Mouse (Mus musculus): Measurements from ENCODE around the gene Slc23a2. TPM values are rescaled to one million over a fixed set of nuclear protein-coding genes. Genes with fewer than 3 reads are reported as not detected.

Slc23a2 gene
- polyA plus RNA-seq, 1 experiment from 2014 or later = 8.9 TPM

DNA sequence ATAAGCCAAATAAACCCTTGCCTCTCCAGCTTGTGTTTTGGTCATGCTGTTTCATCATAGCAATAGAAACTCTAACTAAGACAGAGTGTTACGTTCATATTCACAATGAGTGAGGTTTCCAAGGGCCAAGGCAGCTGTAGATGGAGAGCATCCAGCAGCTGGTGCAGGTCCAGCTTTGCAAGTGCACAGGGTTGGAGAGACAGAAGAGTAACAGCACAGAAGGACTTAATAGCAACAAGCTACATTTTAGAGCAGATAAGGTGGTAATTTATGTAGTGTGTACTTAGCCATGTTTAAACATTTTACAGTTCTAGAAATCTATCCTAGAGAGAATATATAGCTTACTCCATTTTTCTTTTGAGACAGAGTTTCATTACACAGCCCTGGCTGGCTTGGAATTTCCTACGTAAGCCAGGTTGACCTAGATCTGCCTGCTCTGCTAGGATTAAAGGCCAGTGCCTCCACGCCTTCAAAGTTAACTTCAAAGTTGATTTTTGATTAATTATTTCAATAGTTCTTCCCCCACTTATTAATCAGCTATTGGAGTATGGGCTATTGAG lies 31.5 kb upstream of the Slc23a2 start:
- no peak for ATAC-seq
- Histone ChIP-seq H3K36me3 (ENCODE audit: control insufficient read depth, insufficient read depth) (no peaks in the 10 kb centered on the region), H3K27me3 (replicated peaks; ENCODE audit: control insufficient read depth, insufficient read depth, low read length) (no peaks in the 10 kb centered on the region), H3K9me3 (ENCODE audit: control insufficient read depth) (no peaks in the 10 kb centered on the region), H3K4me1 (replicated peaks; ENCODE audit: control insufficient read depth, insufficient read depth, low read length) (no peaks in the 10 kb centered on the region), H3K27ac (ENCODE audit: low read depth, low read length) (no peak overlapping the region), H3K4me2 (replicated peaks; ENCODE audit: low read depth) (no peak overlapping the region), H3K4me3 (ENCODE audit: low read depth, low read length) (no peak overlapping the region), H3K9ac (ENCODE audit: low read depth, low read length) (no peak overlapping the region)
- 72% methylated on average over 3 of the region's 3 CpGs for WGBS
- TF ChIP-seq CTCF (IDR thresholded peaks at IDR 0.05; ENCODE audit: low read depth) = no peak

DNA sequence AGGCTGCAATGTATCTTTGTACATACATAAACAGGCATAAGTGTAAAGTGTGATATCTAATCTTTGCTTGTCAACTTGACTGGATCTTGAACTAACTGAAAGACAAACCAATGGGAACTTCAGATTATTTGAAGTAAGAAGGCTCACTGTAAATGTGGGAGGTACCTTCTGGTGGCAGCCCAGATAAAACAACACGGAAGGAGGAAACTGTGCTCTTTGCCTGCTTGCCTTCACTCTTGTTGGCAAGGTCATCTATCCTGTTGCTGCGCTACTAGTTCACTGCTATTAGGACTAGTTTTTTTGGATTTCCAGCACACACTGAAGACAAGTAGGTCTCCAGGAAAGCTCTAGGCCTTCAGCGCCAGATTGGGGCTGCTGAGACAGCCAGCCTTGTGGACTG lies 29.1 kb upstream of the Slc23a2 start:
- Histone ChIP-seq H3K27me3 (replicated peaks; ENCODE audit: control insufficient read depth, insufficient read depth, low read length) (no peaks in the 10 kb centered on the region), H3K9me3 (ENCODE audit: control insufficient read depth) (no peaks in the 10 kb centered on the region), H3K9ac (ENCODE audit: low read depth, low read length) (no peak overlapping the region), H3K27ac (ENCODE audit: low read depth, low read length) (no peak overlapping the region), H3K36me3 (ENCODE audit: control insufficient read depth, insufficient read depth) (no peaks in the 10 kb centered on the region), H3K4me3 (ENCODE audit: low read depth, low read length) (no peak overlapping the region), H3K4me2 (replicated peaks; ENCODE audit: low read depth) (no peak overlapping the region), H3K4me1 (replicated peaks; ENCODE audit: control insufficient read depth, insufficient read depth, low read length) (no peaks in the 10 kb centered on the region)
- 92% methylated on average over 3 of the region's 3 CpGs for WGBS
- no peak for TF ChIP-seq CTCF (IDR thresholded peaks at IDR 0.05; ENCODE audit: low read depth)
- no peak for ATAC-seq

DNA sequence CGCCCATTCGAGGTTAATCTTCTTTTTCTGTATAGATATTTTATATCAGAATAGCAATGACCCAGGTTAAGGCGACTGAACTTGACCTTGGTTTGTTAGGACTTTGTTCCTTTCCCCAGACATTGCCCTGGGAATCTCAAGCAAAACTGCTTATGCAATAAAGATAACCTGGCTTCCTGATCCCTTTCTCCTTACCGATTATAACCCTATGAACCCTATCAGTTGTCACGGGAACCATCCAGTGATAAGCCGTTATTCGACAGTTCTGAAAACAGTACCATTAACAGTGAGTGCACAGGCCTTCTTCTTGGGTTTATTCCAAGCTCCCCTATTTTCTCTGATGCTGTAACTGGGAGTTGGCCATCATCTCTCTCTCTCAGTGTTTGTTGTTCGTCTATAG lies 27.0 kb upstream of the Slc23a2 start:
- Histone ChIP-seq H3K4me3 (ENCODE audit: low read depth, low read length) (no peak overlapping the region), H3K9me3 (ENCODE audit: control insufficient read depth) (no peaks in the 10 kb centered on the region), H3K4me1 (replicated peaks; ENCODE audit: control insufficient read depth, insufficient read depth, low read length) (no peaks in the 10 kb centered on the region), H3K27me3 (replicated peaks; ENCODE audit: control insufficient read depth, insufficient read depth, low read length) (no peaks in the 10 kb centered on the region), H3K9ac (ENCODE audit: low read depth, low read length) (no peak overlapping the region), H3K36me3 (ENCODE audit: control insufficient read depth, insufficient read depth) (no peaks in the 10 kb centered on the region), H3K4me2 (replicated peaks; ENCODE audit: low read depth) (no peak overlapping the region), H3K27ac (ENCODE audit: low read depth, low read length) (no peak overlapping the region)
- TF ChIP-seq CTCF (IDR thresholded peaks at IDR 0.05; ENCODE audit: low read depth) = no peak
- ATAC-seq = peak; percentile 76
- WGBS = 41% methylated on average over 8 of the region's 8 CpGs

DNA sequence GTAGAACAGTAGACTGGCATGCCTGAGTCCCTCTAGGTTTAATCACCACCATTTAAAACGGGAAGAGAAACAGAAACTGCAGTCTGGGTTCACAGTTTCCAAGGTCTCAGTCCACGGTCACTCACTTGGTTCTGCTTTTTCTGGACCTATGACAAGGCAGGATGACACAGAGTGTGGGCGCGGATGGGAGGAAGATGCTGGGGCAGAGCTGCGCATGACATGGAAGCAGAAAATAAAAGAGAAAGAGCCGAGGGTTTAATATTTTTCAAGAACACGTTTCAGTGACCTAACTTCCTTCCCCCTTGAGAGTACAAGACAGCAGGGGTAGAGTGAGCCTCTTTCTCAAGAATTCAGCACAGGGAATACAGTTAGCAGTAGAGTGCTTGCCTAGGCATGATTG lies 24.2 kb upstream of the Slc23a2 start:
- H3K9ac ChIP-seq (ENCODE audit: low read depth, low read length) = no peak overlapping the region
- H3K9me3 ChIP-seq (ENCODE audit: control insufficient read depth) = no peaks in the 10 kb centered on the region
- no peak overlapping the region for H3K4me3 ChIP-seq (ENCODE audit: low read depth, low read length)
- no peaks in the 10 kb centered on the region for H3K27me3 ChIP-seq (replicated peaks; ENCODE audit: control insufficient read depth, insufficient read depth, low read length)
- TF ChIP-seq CTCF (IDR thresholded peaks at IDR 0.05; ENCODE audit: low read depth) = no peak
- no peak overlapping the region for H3K4me2 ChIP-seq (replicated peaks; ENCODE audit: low read depth)
- WGBS = 81% methylated on average over 7 of the region's 7 CpGs
- H3K4me1 ChIP-seq (replicated peaks; ENCODE audit: control insufficient read depth, insufficient read depth, low read length) = no peaks in the 10 kb centered on the region
- H3K27ac ChIP-seq (ENCODE audit: low read depth, low read length) = no peak overlapping the region
- H3K36me3 ChIP-seq (ENCODE audit: control insufficient read depth, insufficient read depth) = no peaks in the 10 kb centered on the region
- ATAC-seq = no peak

DNA sequence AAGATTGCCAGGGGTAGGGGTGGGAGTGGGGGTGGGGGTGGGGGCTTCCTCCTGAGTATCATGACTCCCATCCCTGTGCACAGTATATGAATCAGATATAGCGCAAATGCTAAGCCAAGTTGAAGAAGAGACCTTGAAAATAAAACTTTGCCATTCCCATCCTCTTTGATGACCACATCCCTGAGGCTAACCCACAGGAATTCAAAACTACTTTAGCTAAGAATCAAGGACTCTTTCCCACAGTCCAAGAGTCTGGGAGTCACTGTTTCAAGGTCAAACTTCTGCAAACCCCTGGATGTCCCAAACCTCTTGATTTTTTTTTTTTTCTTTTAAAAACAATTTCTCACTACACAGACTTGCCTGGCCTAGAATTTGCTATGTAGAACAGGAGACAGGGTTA lies 18.7 kb upstream of the Slc23a2 start:
- Histone ChIP-seq H3K4me1 (replicated peaks; ENCODE audit: control insufficient read depth, insufficient read depth, low read length) (no peaks in the 10 kb centered on the region), H3K27ac (ENCODE audit: low read depth, low read length) (no peak overlapping the region), H3K36me3 (ENCODE audit: control insufficient read depth, insufficient read depth) (no peaks in the 10 kb centered on the region), H3K4me2 (replicated peaks; ENCODE audit: low read depth) (no peak overlapping the region), H3K9ac (ENCODE audit: low read depth, low read length) (no peak overlapping the region), H3K27me3 (replicated peaks; ENCODE audit: control insufficient read depth, insufficient read depth, low read length) (no peaks in the 10 kb centered on the region), H3K9me3 (ENCODE audit: control insufficient read depth) (no peaks in the 10 kb centered on the region), H3K4me3 (ENCODE audit: low read depth, low read length) (no peak overlapping the region)
- no peak for TF ChIP-seq CTCF (IDR thresholded peaks at IDR 0.05; ENCODE audit: low read depth)
- no peak for ATAC-seq
- WGBS = 94% methylated on average over 1 of the region's 1 CpGs

DNA sequence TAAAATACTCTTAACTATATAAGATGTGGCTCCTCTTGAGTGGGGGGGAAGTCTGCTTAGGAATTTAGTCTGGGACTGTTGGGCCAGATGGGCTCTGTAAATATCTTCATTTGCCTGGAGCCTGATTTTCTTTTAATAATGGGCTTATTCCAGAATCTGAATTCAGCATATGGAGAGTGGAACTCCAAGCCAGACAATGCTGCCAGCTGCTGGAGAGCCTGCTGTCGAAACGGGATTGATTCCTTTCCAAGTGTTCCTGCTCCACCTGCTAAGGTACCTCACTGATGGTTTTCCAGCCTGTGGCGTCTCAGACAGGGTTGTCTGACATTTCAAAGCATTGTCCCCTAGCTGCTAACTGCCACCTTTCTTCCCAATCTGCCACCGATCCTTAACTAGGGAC lies 12.6 kb upstream of the Slc23a2 start:
- no peaks in the 10 kb centered on the region for H3K4me1 ChIP-seq (replicated peaks; ENCODE audit: control insufficient read depth, insufficient read depth, low read length)
- TF ChIP-seq CTCF (IDR thresholded peaks at IDR 0.05; ENCODE audit: low read depth) = no peak
- H3K9ac ChIP-seq (ENCODE audit: low read depth, low read length) = no peak overlapping the region
- 83% methylated on average over 4 of the region's 4 CpGs for WGBS
- H3K27me3 ChIP-seq (replicated peaks; ENCODE audit: control insufficient read depth, insufficient read depth, low read length) = no peaks in the 10 kb centered on the region
- no peaks in the 10 kb centered on the region for H3K36me3 ChIP-seq (ENCODE audit: control insufficient read depth, insufficient read depth)
- no peak overlapping the region for H3K4me3 ChIP-seq (ENCODE audit: low read depth, low read length)
- H3K27ac ChIP-seq (ENCODE audit: low read depth, low read length) = no peak overlapping the region
- no peaks in the 10 kb centered on the region for H3K9me3 ChIP-seq (ENCODE audit: control insufficient read depth)
- no peak for ATAC-seq
- no peak overlapping the region for H3K4me2 ChIP-seq (replicated peaks; ENCODE audit: low read depth)

DNA sequence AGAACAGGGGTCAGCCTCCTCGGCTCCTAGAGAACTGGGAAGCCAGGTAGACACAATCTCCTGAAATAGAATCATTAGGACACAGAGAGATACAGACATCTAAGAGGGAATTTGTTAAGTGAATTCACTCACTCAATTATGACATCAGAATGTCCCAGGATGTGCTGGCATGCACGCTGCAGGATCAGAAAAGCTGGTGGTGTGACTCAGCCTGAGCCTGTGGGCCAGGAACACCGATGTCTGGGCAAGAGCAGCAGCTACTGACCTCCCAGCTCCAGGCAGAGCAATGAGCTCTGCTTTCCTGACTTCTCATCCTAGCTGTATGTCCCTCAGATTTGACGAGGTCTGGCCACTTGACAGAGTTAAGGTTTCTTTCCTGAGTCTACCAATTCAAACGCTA lies 7.8 kb upstream of the Slc23a2 start:
- Histone ChIP-seq H3K27me3 (replicated peaks; ENCODE audit: control insufficient read depth, insufficient read depth, low read length) (no peaks in the 10 kb centered on the region), H3K9me3 (ENCODE audit: control insufficient read depth) (no peaks in the 10 kb centered on the region), H3K9ac (ENCODE audit: low read depth, low read length) (no peak overlapping the region), H3K4me3 (ENCODE audit: low read depth, low read length) (no peak overlapping the region), H3K27ac (ENCODE audit: low read depth, low read length) (no peak overlapping the region), H3K4me1 (replicated peaks; ENCODE audit: control insufficient read depth, insufficient read depth, low read length) (no peaks in the 10 kb centered on the region), H3K4me2 (replicated peaks; ENCODE audit: low read depth) (no peak overlapping the region), H3K36me3 (ENCODE audit: control insufficient read depth, insufficient read depth) (no peaks in the 10 kb centered on the region)
- TF ChIP-seq CTCF (IDR thresholded peaks at IDR 0.05; ENCODE audit: low read depth) = no peak
- ATAC-seq = no peak
- 33% methylated on average over 5 of the region's 5 CpGs for WGBS
